Mouse (Mus musculus) forebrain, postnatal 0 days (tissue): ENCODE data around the gene Eif5a2. TPM values are rescaled to one million over a fixed set of nuclear protein-coding genes. Genes with fewer than 3 reads are reported as not detected.
"Not testable (repeated sequence)": the region's sequence is repeated elsewhere in the genome, so short reads cannot be mapped to it uniquely, and the experiment has no call there.

Source experiments
- ATAC-seq: fragments of 200-750 bp; cut with Nextera tagmentation; 2 replicates; pipeline ENCODE4 v1.8.0; 2017; ENCODE audit warnings: mild to moderate bottlenecking, moderate library complexity
- DNase-seq: peaks from one replicate; pipeline ENCODE4 v3.0.0-alpha.2; 2015
- H3K27ac ChIP-seq: fragments of 300-500 bp; sonication (generic); 2 replicates; pipeline ENCODE4 v1.5.1; 2014; ENCODE audit warnings: low read depth, mild to moderate bottlenecking, antibody characterized with exemption, low read length, moderate library complexity, mixed read lengths
- H3K27me3 ChIP-seq: fragments of 300-500 bp; sonication (generic); 2 replicates; pipeline ENCODE4 v1.6.1; 2014; ENCODE audit warnings: mild to moderate bottlenecking, low read length, mixed read lengths; ENCODE audit not compliant: insufficient read depth
- H3K36me3 ChIP-seq: fragments of 300-500 bp; sonication (generic); 2 replicates; pipeline ENCODE4 v1.6.1; 2014; ENCODE audit warnings: mild to moderate bottlenecking, moderate library complexity; ENCODE audit not compliant: insufficient read depth
- H3K4me1 ChIP-seq: fragments of 300-500 bp; sonication (generic); 2 replicates; pipeline ENCODE4 v1.6.1; 2014; ENCODE audit warnings: antibody characterized with exemption; ENCODE audit not compliant: insufficient read depth
- H3K4me2 ChIP-seq: fragments of 300-500 bp; sonication (generic); 2 replicates; pipeline ENCODE4 v1.6.1; 2014; ENCODE audit warnings: low read depth, mild to moderate bottlenecking, moderate library complexity
- H3K4me3 ChIP-seq: fragments of 300-500 bp; sonication (generic); 2 replicates; pipeline ENCODE4 v1.5.1; 2014; ENCODE audit warnings: low read depth, low read length, mixed read lengths
- H3K9ac ChIP-seq: fragments of 300-500 bp; sonication (generic); 2 replicates; pipeline ENCODE4 v1.6.1; 2014; ENCODE audit warnings: mild to moderate bottlenecking
- H3K9me3 ChIP-seq: fragments of 300-500 bp; sonication (generic); 2 replicates; pipeline ENCODE4 v1.6.1; 2016; ENCODE audit warnings: low read length
- CTCF ChIP-seq: sonication (generic); IDR thresholded peaks from 2 replicates; pipeline ENCODE4 v1.5.1; 2016; ENCODE audit warnings: antibody characterized with exemption, control low read depth, low read depth
- WGBS: fragments of 180-500 bp; shearing (Covaris S2); extraction: QIAGEN DNeasy Blood & Tissue Kit; methylation state at CpG from one replicate; pipeline ENCODE4 v1.1.7; 2014; 5-methylcytosine and 5-hydroxymethylcytosine counted together
- polyA plus RNA-seq: library from polyadenylated mRNA; unstranded; fragments of >200 nt; fragmentation: Nextera tagmentation; extraction: Ambion mirVana; gene quantifications from 2 replicates; pipeline ENCODE4 v1.2.1, GENCODE M21; 2015
- total RNA-seq: library from RNA; depleted of rRNA; stranded (reverse); fragments of >200 nt; gene quantifications from 2 replicates; pipeline ENCODE4 v1.2.3, GENCODE M21; 2014

The Eif5a2 gene
- total and polyA plus RNA-seq, 2 experiments from 2014 or later: 8.0 to 25.4 TPM

GRCm38 (mm10) chr3:28748956-28749355, 32.1 kb upstream of the Eif5a2 start:
- no peak for ATAC-seq

GRCm38 (mm10) chr3:28755477-28755876, 25.6 kb upstream of the Eif5a2 start:
- Histone ChIP-seq H3K9me3 (no peaks in the 10 kb centered on the region), H3K27me3 (no peaks in the 10 kb centered on the region), H3K4me3 (no peak overlapping the region), H3K4me1 (no peaks in the 10 kb centered on the region), H3K9ac (no peak overlapping the region), H3K36me3 (no peaks in the 10 kb centered on the region), H3K27ac (no peak overlapping the region), H3K4me2 (no peak overlapping the region)
- WGBS: 56% methylated on average over 7 of the region's 7 CpGs
- 0 out of 2 replicates have a peak, but pooled peaks have one; percentile 18 for ATAC-seq
- no peak for DNase-seq
- TF ChIP-seq CTCF: no peak

More at GRCm38 (mm10) chr3:28748956-28749355, 32.1 kb upstream of the Eif5a2 start:
- Histone ChIP-seq H3K27ac (no peak overlapping the region), H3K36me3 (no peaks in the 10 kb centered on the region), H3K4me1 (no peaks in the 10 kb centered on the region), H3K9ac (no peak overlapping the region), H3K4me2 (no peak overlapping the region), H3K9me3 (no peaks in the 10 kb centered on the region), H3K27me3 (no peaks in the 10 kb centered on the region), H3K4me3 (no peak overlapping the region)
- DNase-seq: no peak
- no peak for TF ChIP-seq CTCF

GRCm38 (mm10) chr3:28761225-28761789, 19.8 kb upstream of the Eif5a2 start:
- H3K9ac ChIP-seq: no peak overlapping the region
- no peak overlapping the region for H3K27ac ChIP-seq
- H3K36me3 ChIP-seq: no peaks in the 10 kb centered on the region
- no peak overlapping the region for H3K4me2 ChIP-seq
- DNase-seq (no peak), ATAC-seq (peak; percentile 63)
- 60% methylated on average over 8 of the region's 8 CpGs for WGBS
- no peaks in the 10 kb centered on the region for H3K9me3 ChIP-seq
- H3K27me3 ChIP-seq: no peaks in the 10 kb centered on the region
- TF ChIP-seq CTCF: no peak
- no peaks in the 10 kb centered on the region for H3K4me1 ChIP-seq
- H3K4me3 ChIP-seq: no peak overlapping the region

- TF ChIP-seq CTCF: no peak
- H3K4me1 ChIP-seq: no peaks in the 10 kb centered on the region
- 94% methylated on average over 4 of the region's 4 CpGs for WGBS
- H3K27me3 ChIP-seq: no peaks in the 10 kb centered on the region
- no peaks in the 10 kb centered on the region for H3K36me3 ChIP-seq
- ATAC-seq (no peak), DNase-seq (no peak)
- no peaks in the 10 kb centered on the region for H3K9me3 ChIP-seq
- H3K4me2 ChIP-seq: no peak overlapping the region
- H3K9ac ChIP-seq: no peak overlapping the region
- H3K4me3 ChIP-seq: no peak overlapping the region
- no peak overlapping the region for H3K27ac ChIP-seq
Observed at GRCm38 (mm10) chr3:28766935-28767334, 14.1 kb upstream of the Eif5a2 start.

GRCm38 (mm10) chr3:28768222-28768621, 12.9 kb upstream of the Eif5a2 start:
- ATAC-seq: no peak
- H3K9me3 ChIP-seq: no peaks in the 10 kb centered on the region
- H3K4me1 ChIP-seq: no peaks in the 10 kb centered on the region
- no peak for TF ChIP-seq CTCF
- H3K4me2 ChIP-seq: no peak overlapping the region
- H3K9ac ChIP-seq: no peak overlapping the region
- H3K4me3 ChIP-seq: no peak overlapping the region
- H3K27ac ChIP-seq: no peak overlapping the region
- DNase-seq: no peak
- no peaks in the 10 kb centered on the region for H3K36me3 ChIP-seq
- WGBS: 78% methylated on average over 3 of the region's 3 CpGs
- H3K27me3 ChIP-seq: no peaks in the 10 kb centered on the region

- not testable (repeated sequence) for H3K4me1 ChIP-seq, ATAC-seq, H3K4me3 ChIP-seq, DNase-seq, H3K36me3 ChIP-seq, H3K4me2 ChIP-seq, H3K9me3 ChIP-seq, H3K9ac ChIP-seq, H3K27me3 ChIP-seq, H3K27ac ChIP-seq
- WGBS: 67% methylated on average over 4 of the region's 4 CpGs
Observed at GRCm38 (mm10) chr3:28772919-28773318, 8.2 kb upstream of the Eif5a2 start.

GRCm38 (mm10) chr3:28775361-28775760, 5.7 kb upstream of the Eif5a2 start:
- 93% methylated on average over 7 of the region's 7 CpGs for WGBS
- H3K27ac ChIP-seq: no peak overlapping the region
- no peaks in the 10 kb centered on the region for H3K27me3 ChIP-seq
- no peaks in the 10 kb centered on the region for H3K36me3 ChIP-seq
- H3K4me2 ChIP-seq: no peak overlapping the region
- DNase-seq (no peak), ATAC-seq (no peak)
- no peaks in the 10 kb centered on the region for H3K9me3 ChIP-seq
- no peak overlapping the region for H3K4me3 ChIP-seq
- no peaks in the 10 kb centered on the region for H3K4me1 ChIP-seq
- no peak overlapping the region for H3K9ac ChIP-seq
- TF ChIP-seq CTCF: no peak

- 90% methylated on average over 1 of the region's 1 CpGs for WGBS
- no peak for TF ChIP-seq CTCF
- Histone ChIP-seq H3K9ac (no peak overlapping the region), H3K27ac (no peak overlapping the region), H3K9me3 (no peaks in the 10 kb centered on the region), H3K27me3 (no peaks in the 10 kb centered on the region), H3K36me3 (no peaks in the 10 kb centered on the region), H3K4me1 (peaks cover 3% of the 10 kb centered on the region), H3K4me3 (no peak overlapping the region), H3K4me2 (no peak overlapping the region)
- ATAC-seq (no peak), DNase-seq (no peak)
Observed at GRCm38 (mm10) chr3:28775958-28776357, 5.1 kb upstream of the Eif5a2 start.
